Mouse (Mus musculus) megakaryocyte, embryonic 14.5 days (primary cell): ENCODE results near the gene 1700016C15Rik. TPM values are rescaled to one million over a fixed set of nuclear protein-coding genes. Genes with fewer than 3 reads are reported as not detected.

Experiments
- H3K27me3 ChIP-seq: replicated peaks from 2 replicates; pipeline ENCODE3; 2012; ENCODE audit warnings: inconsistent platforms
- H3K36me3 ChIP-seq: replicated peaks from 2 replicates; pipeline ENCODE3; 2012; ENCODE audit warnings: low read length, inconsistent platforms, mixed read lengths
- H3K4me1 ChIP-seq: 2 replicates; pipeline ENCODE4 v1.6.1; 2012; ENCODE audit warnings: inconsistent platforms
- H3K4me3 ChIP-seq: replicated peaks from 2 replicates; pipeline ENCODE3; 2012; ENCODE audit warnings: moderate library complexity, mild to moderate bottlenecking, inconsistent platforms
- H3K9me3 ChIP-seq: 2 replicates; pipeline ENCODE4 v1.6.1; 2012; ENCODE audit warnings: inconsistent platforms
- FLI1 ChIP-seq: IDR thresholded peaks from 2 replicates; pipeline ENCODE4 v1.6.1; 2012; ENCODE audit warnings: low read length, inconsistent platforms, mixed read lengths
- GATA1 ChIP-seq: IDR thresholded peaks from 3 replicates; pipeline ENCODE4 v1.6.1; 2012; ENCODE audit warnings: mixed read lengths, low read length, inconsistent platforms, borderline replicate concordance
- polyA plus RNA-seq: library from polyadenylated mRNA; stranded (reverse); fragments of >175 nt; gene quantifications from 2 replicates; pipeline ENCODE4 v1.2.3, GENCODE M21; 2012; ENCODE audit warnings: low replicate concordance; ENCODE audit not compliant: insufficient read depth

The 1700016C15Rik gene
- polyA plus RNA-seq, 1 experiment = not detected

- Histone ChIP-seq H3K9me3 (no peaks in the 10 kb centered on the region), H3K4me1 (peaks cover 34% of the 10 kb centered on the region), H3K36me3 (no peaks in the 10 kb centered on the region), H3K4me3 (peak within 1 kb of the TSS; percentile 100), H3K27me3 (no peaks in the 10 kb centered on the region)
- TF ChIP-seq GATA1 (no peak), FLI1 (no peak)
Measured at GRCm38 (mm10) chr1:177796193-177796939, 66.8 kb downstream of the 1700016C15Rik start, which contains the start of gene Adss. TSS of gene Adss (minus strand) at chr1:177796511.

- Histone ChIP-seq H3K9me3 (no peaks in the 10 kb centered on the region), H3K4me3 (peak overlapping the region; percentile 100), H3K36me3 (no peaks in the 10 kb centered on the region), H3K4me1 (peaks cover 31% of the 10 kb centered on the region), H3K27me3 (no peaks in the 10 kb centered on the region)
- TF ChIP-seq FLI1 (no peak), GATA1 (no peak)
Measured at GRCm38 (mm10) chr1:177797151-177797755, 67.6 kb downstream of the 1700016C15Rik start.

Other genes with a start within 250 kb of the 1700016C15Rik start
- gene Adss, start 66.7 kb downstream of the 1700016C15Rik start, polyA plus RNA-seq = 14.5 and 14.8 TPM in 2 replicates